Comparison of ENCODE assay signal across 8 mouse cellular contexts in the genomic region with DNA sequence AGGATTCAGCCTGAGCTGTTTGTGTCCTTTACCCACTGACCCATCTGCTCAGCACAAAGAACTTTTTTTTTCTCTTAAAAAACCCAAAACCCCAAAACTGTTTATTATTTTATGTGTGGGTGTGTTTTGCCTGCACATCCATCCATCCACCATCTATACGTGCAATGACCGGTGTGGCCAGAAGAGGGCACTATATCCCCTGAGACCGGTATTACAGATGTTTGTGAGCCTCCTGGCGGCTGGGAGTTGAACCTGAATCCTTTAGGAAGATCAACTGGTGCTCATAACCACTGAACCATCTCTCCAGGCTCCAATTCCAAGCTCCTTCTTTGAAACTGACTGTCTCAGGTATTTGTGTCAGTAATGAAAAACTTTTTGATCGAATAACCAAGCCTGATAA. TPM values are rescaled to one million over a fixed set of nuclear protein-coding genes. Genes with fewer than 3 reads are reported as not detected.
DNase-seq lines count a peak whose midpoint lies in the region; ATAC-seq lines count a peak whose summit lies in the region.

No protein-coding gene starts in this region.

- peaks cover 4% of the 10 kb centered on the region; the same call in 1 of the 2 replicates for H3K4me1 ChIP-seq in midbrain, embryonic 11.5 days (ENCODE audit: control insufficient read depth, insufficient read depth, low read length)
- H3K4me1 ChIP-seq in midbrain, embryonic 16.5 days (ENCODE audit: control insufficient read depth, insufficient read depth, low read length): no peaks in the 10 kb centered on the region
- no peaks in the 10 kb centered on the region for H3K4me1 ChIP-seq in liver, embryonic 12.5 days

- H3K9ac ChIP-seq in midbrain, embryonic 11.5 days (ENCODE audit: low read length): no peak overlapping the region
- H3K9ac ChIP-seq in midbrain, embryonic 16.5 days (ENCODE audit: low read depth, low read length): no peak overlapping the region
- H3K9ac ChIP-seq in liver, embryonic 12.5 days: no peak overlapping the region

- no peak overlapping the region for H3K27ac ChIP-seq in midbrain, embryonic 11.5 days (ENCODE audit: low read depth, low read length)
- H3K27ac ChIP-seq in midbrain, embryonic 16.5 days (ENCODE audit: low read length): no peak overlapping the region
- no peak overlapping the region for H3K27ac ChIP-seq in liver, embryonic 12.5 days

- H3K4me2 ChIP-seq in midbrain, embryonic 11.5 days: no peak overlapping the region
- H3K4me2 ChIP-seq in midbrain, embryonic 16.5 days (ENCODE audit: low read length): no peak overlapping the region
- H3K4me2 ChIP-seq in liver, embryonic 12.5 days: no peak overlapping the region

- no peaks in the 10 kb centered on the region for H3K27me3 ChIP-seq in midbrain, embryonic 11.5 days (ENCODE audit: control insufficient read depth, insufficient read depth, low read length)
- H3K27me3 ChIP-seq in midbrain, embryonic 16.5 days (ENCODE audit: control insufficient read depth, insufficient read depth, low read depth, low read length): no peaks in the 10 kb centered on the region
- H3K27me3 ChIP-seq in liver, embryonic 12.5 days (replicated peaks): no peaks in the 10 kb centered on the region

- ATAC-seq in midbrain, embryonic 11.5 days (ENCODE audit: low FRiP score): 0 out of 2 replicates have a peak, but pooled peaks have one; percentile 25
- ATAC-seq in midbrain, embryonic 16.5 days: no peak
- ATAC-seq in liver, embryonic 12.5 days: peak; percentile 60; the same call in 1 of the 2 replicates

- no peak overlapping the region for H3K4me3 ChIP-seq in midbrain, embryonic 11.5 days (ENCODE audit: low read depth, low read length)
- H3K4me3 ChIP-seq in midbrain, embryonic 16.5 days (ENCODE audit: low read depth, low read length): no peak overlapping the region
- no peak overlapping the region for H3K4me3 ChIP-seq in liver, embryonic 12.5 days

- DNase-seq in midbrain, embryonic 11.5 days (ENCODE audit: low spot score, missing footprints): peak; percentile 91
- peak; percentile 79 for DNase-seq in adrenal gland, postnatal 25 days
- peak; percentile 38 to 47 for DNase-seq in frontal cortex, postnatal 36 days (ENCODE audit: low spot score in 2 of 2)
- DNase-seq in kidney, adult 8-10 months: peak; percentile 70 to 92
- peak; percentile 70 for DNase-seq in ovary, postnatal 36 days (ENCODE audit: low spot score)
- DNase-seq in thymus, postnatal 36 days: peak; percentile 85 to 89

- no peaks in the 10 kb centered on the region for H3K36me3 ChIP-seq in midbrain, embryonic 11.5 days (ENCODE audit: control insufficient read depth, insufficient read depth, low read length)
- no peaks in the 10 kb centered on the region for H3K36me3 ChIP-seq in midbrain, embryonic 16.5 days (ENCODE audit: control insufficient read depth, insufficient read depth, low read length)
- H3K36me3 ChIP-seq in liver, embryonic 12.5 days: no peaks in the 10 kb centered on the region

- no peaks in the 10 kb centered on the region for H3K9me3 ChIP-seq in midbrain, embryonic 11.5 days (ENCODE audit: control insufficient read depth, low read length)
- H3K9me3 ChIP-seq in midbrain, embryonic 16.5 days (replicated peaks; ENCODE audit: control insufficient read depth, low read length, poor library complexity, severe bottlenecking): no peaks in the 10 kb centered on the region; the same call in 1 of the 2 replicates
- H3K9me3 ChIP-seq in liver, embryonic 12.5 days (replicated peaks): no peaks in the 10 kb centered on the region

- WGBS in midbrain, embryonic 11.5 days: 17% methylated on average over 5 of the region's 5 CpGs
- 19% methylated on average over 5 of the region's 5 CpGs for WGBS in midbrain, embryonic 16.5 days
- 13% methylated on average over 5 of the region's 5 CpGs for WGBS in liver, embryonic 12.5 days (ENCODE audit: insufficient replicate concordance)

RNA-seq across cellular contexts. Expression of a gene that starts 48.0 kb away (rescaled TPM):
- polyA plus RNA-seq in midbrain, embryonic 11.5 days (2014; fragmentation: Nextera tagmentation; extraction: Ambion mirVana): 19.2 and 19.3 TPM in 2 replicates
- polyA plus RNA-seq in midbrain, embryonic 16.5 days (2015; fragmentation: Nextera tagmentation; extraction: Ambion mirVana): 14.3 and 15.9 TPM in 2 replicates
- total RNA-seq in adrenal gland, postnatal 25 days (2021): 24.6 and 30.1 TPM in 2 replicates
- polyA plus RNA-seq in liver, embryonic 12.5 days (2016; fragmentation: Nextera tagmentation; extraction: Ambion mirVana): 8.8 and 10.6 TPM in 2 replicates
